Mouse (Mus musculus) lung, postnatal 0 days (tissue): ENCODE data around the gene Cacna2d3.

Experiments
- CTCF ChIP-seq: IDR thresholded peaks from 2 replicates; pipeline ENCODE4 v1.5.1; 2016; ENCODE audit warnings: antibody characterized with exemption, mild to moderate bottlenecking
- EP300 ChIP-seq: IDR thresholded peaks from 2 replicates; pipeline ENCODE4 v1.6.1; 2016; ENCODE audit warnings: antibody characterized with exemption, mild to moderate bottlenecking, control low read depth

GRCm38 (mm10) chr14:29216106-29216505 lies 505.6 kb downstream of the Cacna2d3 start:
- TF ChIP-seq CTCF: no peak
- TF ChIP-seq EP300: no peak
